Mouse (Mus musculus): ENCODE results near the gene Egln1. TPM values are rescaled to one million over a fixed set of nuclear protein-coding genes. Genes with fewer than 3 reads are reported as not detected.
A peak's percentile ranks its signal among the peaks of the same experiment; 100 is the strongest.

Gene Egln1
- polyA plus RNA-seq, 1 experiment from 2014 or later: 3.2 TPM

DNA sequence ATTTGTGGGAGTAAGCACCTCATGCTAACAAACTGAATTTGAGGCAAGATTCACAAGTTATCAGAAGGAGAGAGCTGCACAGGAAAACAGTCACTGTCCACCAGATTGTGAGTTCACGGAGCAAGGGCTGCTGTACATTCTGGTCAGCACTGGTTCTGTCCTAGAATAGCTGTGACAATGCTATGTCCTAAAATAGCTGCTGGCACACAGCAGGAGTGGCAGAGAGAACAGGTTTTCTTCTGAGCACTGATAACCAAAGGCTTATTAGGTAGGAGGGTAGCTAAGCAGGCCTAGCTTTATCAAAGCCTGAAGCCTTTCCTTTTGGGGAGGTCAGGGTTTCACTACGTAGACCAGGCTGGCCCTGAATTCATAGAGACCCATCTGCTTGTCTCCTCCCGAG is 88.9 kb downstream of the Egln1 start:
- H3K4me3 ChIP-seq (ENCODE audit: low read depth, low read length): no peak overlapping the region
- ATAC-seq (no peak), DNase-seq (no peak)
- H3K27me3 ChIP-seq (ENCODE audit: insufficient read depth, low read length): no peaks in the 10 kb centered on the region
- H3K9me3 ChIP-seq (ENCODE audit: low read length): no peaks in the 10 kb centered on the region
- peaks cover 30% of the 10 kb centered on the region for H3K36me3 ChIP-seq (replicated peaks; ENCODE audit: insufficient read depth, low read length)
- H3K27ac ChIP-seq (ENCODE audit: low read depth): no peak overlapping the region
- TF ChIP-seq CTCF (IDR thresholded peaks at IDR 0.05; ENCODE audit: low read depth): no peak
- no peak for TF ChIP-seq EP300 (IDR thresholded peaks at IDR 0.05; ENCODE audit: low read depth)
- 90% methylated on average over 3 of the region's 3 CpGs for WGBS (ENCODE audit: insufficient replicate concordance)
- H3K4me2 ChIP-seq (ENCODE audit: low read depth, low read length): no peak overlapping the region
- H3K4me1 ChIP-seq (ENCODE audit: insufficient read depth): peaks cover 18% of the 10 kb centered on the region
- no peak overlapping the region for H3K9ac ChIP-seq (replicated peaks)

- Histone ChIP-seq H3K4me3 (ENCODE audit: low read depth, low read length) (no peak overlapping the region), H3K9ac (replicated peaks) (no peak overlapping the region), H3K27ac (ENCODE audit: low read depth) (no peak overlapping the region), H3K9me3 (ENCODE audit: low read length) (no peaks in the 10 kb centered on the region; the same call in 1 of the 2 replicates), H3K4me1 (ENCODE audit: insufficient read depth) (peaks cover 10% of the 10 kb centered on the region), H3K4me2 (ENCODE audit: low read depth, low read length) (no peak overlapping the region), H3K27me3 (ENCODE audit: insufficient read depth, low read length) (no peaks in the 10 kb centered on the region), H3K36me3 (replicated peaks; ENCODE audit: insufficient read depth, low read length) (peaks cover 31% of the 10 kb centered on the region)
- DNase-seq (peak; percentile 44), ATAC-seq (no peak)
- no peak for TF ChIP-seq EP300 (IDR thresholded peaks at IDR 0.05; ENCODE audit: low read depth)
- peak; percentile 73 for TF ChIP-seq CTCF (IDR thresholded peaks at IDR 0.05; ENCODE audit: low read depth)
Measured at GRCm38 (mm10) chr8:124859466-124859865, 89.7 kb downstream of the Egln1 start.

Other genes starting within 250 kb of the Egln1 start
- gene Ttc13, start 227.3 kb downstream of the Egln1 start, polyA plus RNA-seq (2015; fragmentation: Nextera tagmentation; extraction: Ambion mirVana): 11.5 and 14.0 TPM in 2 replicates
- 4.5 and 5.2 TPM in 2 replicates for gene Arv1, start 227.2 kb downstream of the Egln1 start, polyA plus RNA-seq (2015; fragmentation: Nextera tagmentation; extraction: Ambion mirVana)
- gene Fam89a, start 197.5 kb downstream of the Egln1 start, polyA plus RNA-seq (2015; fragmentation: Nextera tagmentation; extraction: Ambion mirVana): 3.7 and 5.6 TPM in 2 replicates
- 0.05 and 0.06 TPM in 2 replicates for gene Trim67, start 156.2 kb downstream of the Egln1 start, polyA plus RNA-seq (2015; fragmentation: Nextera tagmentation; extraction: Ambion mirVana)
- 20.9 and 24.2 TPM in 2 replicates for gene Gnpat, start 86.3 kb downstream of the Egln1 start, polyA plus RNA-seq (2015; fragmentation: Nextera tagmentation; extraction: Ambion mirVana)
- 16.8 and 17.6 TPM in 2 replicates for gene 2810004N23Rik, start 86.2 kb downstream of the Egln1 start, polyA plus RNA-seq (2015; fragmentation: Nextera tagmentation; extraction: Ambion mirVana)
- 2.7 and 2.8 TPM in 2 replicates for gene Exoc8, start 51.6 kb downstream of the Egln1 start, polyA plus RNA-seq (2015; fragmentation: Nextera tagmentation; extraction: Ambion mirVana)
- gene Sprtn, start 51.4 kb downstream of the Egln1 start, polyA plus RNA-seq (2015; fragmentation: Nextera tagmentation; extraction: Ambion mirVana): 3.7 and 4.0 TPM in 2 replicates
- 28.2 and 29.5 TPM in 2 replicates for gene Tsnax, start 63.7 kb upstream of the Egln1 start, polyA plus RNA-seq (2015; fragmentation: Nextera tagmentation; extraction: Ambion mirVana)
- gene Disc1, start 104.9 kb upstream of the Egln1 start, polyA plus RNA-seq (2015; fragmentation: Nextera tagmentation; extraction: Ambion mirVana): 0.19 and 0.22 TPM in 2 replicates

All from liver, postnatal 0 days (tissue).